Mouse (Mus musculus): ENCODE measurements around the gene Rassf8. TPM values are rescaled to one million over a fixed set of nuclear protein-coding genes. Genes with fewer than 3 reads are reported as not detected.

The Rassf8 gene
- total RNA-seq, 2 experiments from 2014 or later, result 18.9 to 24.7 TPM

Other genes starting within 250 kb of the Rassf8 start
- 1 to 10 TPM; 1.0 to 1.9 TPM for gene Lmntd1, start 132.4 kb upstream of the Rassf8 start, total RNA-seq (2021)
- not detected for gene Tuba3b, start 131.0 kb upstream of the Rassf8 start, total RNA-seq (2021)
- 10 to 100 TPM; 31.8 to 33.9 TPM for gene Bhlhe41, start 118.8 kb downstream of the Rassf8 start, total RNA-seq (2021)
- gene Sspn, start 184.9 kb downstream of the Rassf8 start, total RNA-seq (2021), result 1 to 10 TPM; 4.2 TPM

All from left cerebral cortex, postnatal 36 days (tissue).